Mouse (Mus musculus): ENCODE measurements around the gene Eps8.

- TF ChIP-seq TAL1 (IDR thresholded peaks at IDR 0.05; ENCODE audit: low read length), result no peak
- TF ChIP-seq GATA1 (IDR thresholded peaks at IDR 0.05; ENCODE audit: low read length), result no peak
These were observed 151.7 kb downstream of the Eps8 start for GRCm38 (mm10) chr6:137503009-137503408.
